Mouse (Mus musculus) thymus, adult 2 months (tissue): ENCODE data around the gene Gm20696. TPM values are rescaled to one million over a fixed set of nuclear protein-coding genes. Genes with fewer than 3 reads are reported as not detected.
A peak's percentile ranks its signal among the peaks of the same experiment; 100 is the strongest.

Source experiments
- DNase-seq: peaks from one replicate; pipeline ENCODE4 v3.0.0; 2021
- H3K27ac ChIP-seq: fragments of 200-500 bp; 2 replicates; pipeline ENCODE4 v1.5.1; 2012; ENCODE audit warnings: low read length, control low read depth; ENCODE audit not compliant: control insufficient read depth, insufficient read depth
- H3K27me3 ChIP-seq: fragments of 200-500 bp; 2 replicates; pipeline ENCODE4 v1.6.1; 2012; ENCODE audit warnings: mild to moderate bottlenecking, low read length, moderate library complexity, mixed read lengths; ENCODE audit not compliant: control insufficient read depth, insufficient read depth
- H3K36me3 ChIP-seq: fragments of 200-500 bp; 2 replicates; pipeline ENCODE4 v1.6.1; 2012; ENCODE audit warnings: mild to moderate bottlenecking, low read length, moderate library complexity; ENCODE audit not compliant: control insufficient read depth, insufficient read depth
- H3K4me1 ChIP-seq: fragments of 200-500 bp; replicated peaks from 2 replicates; pipeline ENCODE4 v1.6.1; 2012; ENCODE audit warnings: low read length; ENCODE audit not compliant: control insufficient read depth, insufficient read depth
- H3K4me3 ChIP-seq: fragments of 200-500 bp; 2 replicates; pipeline ENCODE4 v1.5.1; 2012; ENCODE audit warnings: mild to moderate bottlenecking, low read length, control low read depth, moderate library complexity; ENCODE audit not compliant: control insufficient read depth, insufficient read depth
- CTCF ChIP-seq: fragments of 200-500 bp; IDR thresholded peaks from 2 replicates; pipeline ENCODE4 v1.5.1; 2012; ENCODE audit warnings: mild to moderate bottlenecking, control low read depth, low read length, moderate library complexity, borderline replicate concordance; ENCODE audit not compliant: control insufficient read depth, poor library complexity, insufficient read depth; ENCODE audit errors: extremely low read depth
- POLR2A ChIP-seq: fragments of 200-500 bp; IDR thresholded peaks from 2 replicates; pipeline ENCODE4 v1.6.1; 2012; ENCODE audit warnings: mild to moderate bottlenecking, low read length, control low read depth, moderate library complexity; ENCODE audit not compliant: control insufficient read depth, poor library complexity, insufficient read depth; ENCODE audit errors: extremely low read depth
- WGBS: fragments of 180-500 bp; shearing (Covaris S2); methylation state at CpG from one replicate; pipeline ENCODE4 v1.1.7; 2018; 5-methylcytosine and 5-hydroxymethylcytosine counted together
- polyA plus RNA-seq: library from polyadenylated mRNA; depleted of rRNA; stranded (reverse); fragments of >200 nt; gene quantifications from 2 replicates; pipeline ENCODE4 v1.2.3, GENCODE M21; 2012

Gene Gm20696
- polyA plus RNA-seq, 1 experiment = 3.3 TPM

DNA sequence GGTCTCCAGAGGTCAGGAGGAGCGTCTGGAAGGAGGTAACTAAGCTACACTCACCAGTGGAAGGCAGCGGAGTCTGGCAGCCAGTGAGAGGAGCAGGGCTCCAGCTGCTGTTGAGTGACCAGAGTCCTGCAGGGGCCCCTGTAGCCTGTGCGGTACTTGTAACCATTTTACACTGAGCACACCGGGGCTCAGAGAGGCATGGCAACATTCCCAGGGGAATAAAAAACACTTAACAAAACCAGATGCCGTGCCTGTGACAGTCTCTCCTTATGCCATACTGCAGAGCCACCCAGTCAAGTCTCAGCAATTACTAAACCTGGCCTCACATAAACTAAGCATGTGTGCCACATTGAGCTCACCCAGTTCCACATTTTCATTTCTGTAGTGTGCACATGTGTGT lies 12.3 kb downstream of the Gm20696 start:
- 97% methylated on average over 5 of the region's 5 CpGs for WGBS

DNA sequence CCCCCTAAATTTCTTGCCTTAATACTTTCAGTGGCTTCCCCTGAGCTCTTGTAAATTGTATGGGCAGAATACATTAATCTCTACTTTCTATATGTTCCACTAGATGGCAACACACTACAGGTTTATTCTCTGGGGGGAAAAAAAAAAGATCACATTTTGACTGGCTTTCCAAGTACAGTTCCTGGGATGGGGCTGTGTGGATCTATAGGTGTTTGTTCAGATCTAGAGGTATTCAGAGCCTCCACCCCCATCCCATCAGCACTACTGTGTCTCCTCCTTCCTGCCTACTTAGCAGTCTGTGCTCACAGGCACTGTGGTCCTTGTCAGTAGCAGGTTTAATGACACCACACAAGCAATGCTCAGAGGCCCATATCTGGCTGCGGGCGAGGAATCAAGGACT lies 14.3 kb downstream of the Gm20696 start:
- TF ChIP-seq POLR2A (no peak), CTCF (no peak)
- no peak overlapping the region for H3K4me3 ChIP-seq
- H3K36me3 ChIP-seq = peaks cover 6% of the 10 kb centered on the region
- WGBS = 91% methylated on average over 2 of the region's 2 CpGs
- peak overlapping the region; percentile 5; the same call in 1 of the 2 replicates for H3K27ac ChIP-seq
- no peak for DNase-seq
- peaks cover 21% of the 10 kb centered on the region for H3K4me1 ChIP-seq
- H3K27me3 ChIP-seq = no peaks in the 10 kb centered on the region

More for the DNA sequence above, 12.3 kb downstream of the Gm20696 start:
- no peak for DNase-seq
- TF ChIP-seq POLR2A (no peak), CTCF (no peak)
- Histone ChIP-seq H3K27me3 (no peaks in the 10 kb centered on the region), H3K27ac (no peak overlapping the region), H3K4me1 (peaks cover 36% of the 10 kb centered on the region), H3K4me3 (no peak overlapping the region), H3K36me3 (peaks cover 6% of the 10 kb centered on the region)

DNA sequence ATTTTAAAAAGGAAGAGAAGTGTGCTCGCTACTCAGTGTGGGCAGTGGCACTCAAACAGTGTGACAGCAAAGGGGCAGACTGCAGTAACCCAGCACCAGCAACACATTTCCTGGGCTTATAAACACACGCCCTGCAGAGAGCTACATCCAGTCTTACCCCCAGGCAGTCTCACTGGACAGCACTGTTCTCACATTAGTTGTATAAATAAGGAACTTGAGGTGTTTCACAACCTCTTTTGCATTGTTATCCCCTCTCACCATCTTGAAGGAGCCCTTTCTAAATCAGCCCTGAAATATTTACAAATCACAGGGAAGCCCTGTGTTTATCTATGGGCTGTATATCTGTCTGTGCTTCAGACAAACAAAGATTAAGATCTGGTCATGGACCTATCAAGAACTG lies 17.3 kb downstream of the Gm20696 start:
- Histone ChIP-seq H3K4me1 (peaks cover 30% of the 10 kb centered on the region), H3K27ac (no peak overlapping the region), H3K36me3 (peaks cover 9% of the 10 kb centered on the region), H3K4me3 (no peak overlapping the region), H3K27me3 (no peaks in the 10 kb centered on the region)
- TF ChIP-seq CTCF = no peak
- no peak for TF ChIP-seq POLR2A
- DNase-seq = no peak
- WGBS = 82% methylated on average over 2 of the region's 2 CpGs

- H3K27ac ChIP-seq = peak overlapping the region; percentile 94
- 58% methylated on average over 10 of the region's 10 CpGs for WGBS
- H3K36me3 ChIP-seq = peaks cover 9% of the 10 kb centered on the region
- DNase-seq = peak; percentile 68
- TF ChIP-seq POLR2A = peak; percentile 52; the same call in 1 of the 2 replicates
- no peak for TF ChIP-seq CTCF
- peaks cover 36% of the 10 kb centered on the region for H3K4me1 ChIP-seq
- H3K4me3 ChIP-seq = peak overlapping the region; percentile 35
- H3K27me3 ChIP-seq = no peaks in the 10 kb centered on the region
Measured at GRCm38 (mm10) chr6:99646344-99646743, 20.3 kb downstream of the Gm20696 start.

GRCm38 (mm10) chr6:99644876-99645275 lies 21.7 kb downstream of the Gm20696 start:
- H3K36me3 ChIP-seq = peaks cover 7% of the 10 kb centered on the region
- H3K4me1 ChIP-seq = peaks cover 36% of the 10 kb centered on the region
- no peak for TF ChIP-seq POLR2A
- no peak for TF ChIP-seq CTCF
- no peak overlapping the region for H3K4me3 ChIP-seq
- no peaks in the 10 kb centered on the region for H3K27me3 ChIP-seq
- DNase-seq = peak; percentile 53
- H3K27ac ChIP-seq = peak overlapping the region; percentile 98
- WGBS = 84% methylated on average over 5 of the region's 5 CpGs

GRCm38 (mm10) chr6:99644386-99644785 lies 22.2 kb downstream of the Gm20696 start:
- TF ChIP-seq POLR2A (no peak), CTCF (no peak)

More at GRCm38 (mm10) chr6:99644386-99644785, 22.2 kb downstream of the Gm20696 start:
- no peak overlapping the region for H3K4me3 ChIP-seq
- peaks cover 36% of the 10 kb centered on the region for H3K4me1 ChIP-seq
- H3K27ac ChIP-seq = peak overlapping the region; percentile 98
- H3K36me3 ChIP-seq = peaks cover 12% of the 10 kb centered on the region
- 92% methylated on average over 5 of the region's 5 CpGs for WGBS
- DNase-seq = no peak
- H3K27me3 ChIP-seq = no peaks in the 10 kb centered on the region
